Mouse (Mus musculus): Measurements from ENCODE around the gene Mios.

Gene Mios

GRCm38 (mm10) chr6:8209047-8209865 is at the start of gene Mios:
Gene Mios (plus strand): TSS chr6:8209222.
- peak; percentile 84 for DNase-seq

DNA sequence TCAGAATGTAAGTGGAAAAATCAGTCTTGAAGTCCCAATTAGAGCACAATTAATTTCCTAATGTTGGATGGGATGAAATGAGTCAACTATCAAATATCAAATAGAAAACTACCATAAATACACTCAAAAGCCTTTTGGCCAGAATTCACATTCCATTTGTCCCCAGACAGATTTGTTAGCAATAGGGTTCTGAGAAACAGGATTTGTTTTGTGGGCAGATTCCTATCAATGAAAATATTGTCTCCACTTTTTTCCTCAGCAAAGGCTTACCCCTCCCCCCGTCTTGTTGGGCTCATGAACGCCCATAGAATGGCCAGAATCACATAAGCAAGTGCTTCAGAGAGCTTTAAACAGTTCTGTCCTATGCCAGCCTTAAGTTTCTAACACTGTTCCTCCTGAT is 49.0 kb upstream of the Mios start:
- no peak for DNase-seq

DNA sequence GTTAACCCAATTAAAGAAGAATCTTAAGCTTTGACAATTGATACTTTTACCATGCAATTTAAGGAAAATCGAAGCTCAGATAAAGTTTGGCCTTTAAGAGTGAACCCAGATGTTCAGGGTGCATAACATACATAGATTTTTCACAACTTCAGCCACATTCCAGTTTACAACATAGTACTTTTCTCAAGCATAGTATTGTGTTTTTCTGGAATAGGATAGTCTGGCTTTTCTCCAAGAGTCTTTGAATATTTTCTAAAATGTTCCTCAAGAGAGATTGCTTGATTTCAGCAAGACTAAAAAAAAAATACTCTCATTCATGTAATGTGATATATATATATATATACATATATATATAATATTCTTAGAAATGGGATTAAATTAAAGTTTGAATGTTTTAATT is 44.3 kb upstream of the Mios start:
- DNase-seq = no peak

DNA sequence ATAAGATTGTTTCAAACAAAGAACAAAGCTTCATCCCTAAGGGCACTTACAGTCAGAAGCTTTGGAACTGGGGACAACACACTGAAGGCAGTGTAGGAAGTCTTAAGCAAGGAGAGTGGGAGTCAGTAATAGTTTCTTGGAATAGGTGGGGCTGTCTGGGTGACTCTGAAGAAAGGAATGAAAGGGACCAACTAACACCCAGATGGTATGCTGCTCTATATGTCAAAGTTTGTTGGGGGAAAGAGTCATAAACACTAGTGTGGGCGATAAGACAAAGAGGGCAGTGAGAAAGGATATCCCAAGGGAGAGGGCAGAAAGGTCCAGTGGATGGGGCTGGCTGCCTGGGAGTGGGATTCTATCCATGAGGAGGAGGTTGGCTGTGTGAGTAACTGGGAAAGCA is 36.9 kb upstream of the Mios start:
- DNase-seq = no peak

DNA sequence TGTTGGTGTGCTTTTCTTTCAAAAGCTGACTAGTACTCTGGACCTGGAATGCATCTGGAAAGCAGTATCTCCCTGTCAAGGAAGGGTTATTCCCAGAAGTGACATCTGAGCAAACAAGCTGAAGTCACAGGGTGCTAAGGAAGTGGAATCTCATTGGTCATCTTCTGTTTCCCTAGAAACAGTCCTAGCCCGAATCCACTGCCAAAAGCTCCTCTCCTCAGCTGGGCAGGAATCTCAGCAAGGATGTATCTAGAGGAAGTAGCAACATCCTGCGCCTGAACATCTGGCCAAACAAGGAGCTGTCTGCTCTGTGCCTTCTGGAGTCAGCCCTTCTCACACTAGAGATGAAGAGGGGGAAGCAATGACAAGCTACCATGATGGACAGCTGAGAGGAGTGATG is 35.0 kb upstream of the Mios start:
- no peak for DNase-seq

- DNase-seq = no peak
These were observed 33.7 kb upstream of the Mios start for GRCm38 (mm10) chr6:8175346-8175745.

DNA sequence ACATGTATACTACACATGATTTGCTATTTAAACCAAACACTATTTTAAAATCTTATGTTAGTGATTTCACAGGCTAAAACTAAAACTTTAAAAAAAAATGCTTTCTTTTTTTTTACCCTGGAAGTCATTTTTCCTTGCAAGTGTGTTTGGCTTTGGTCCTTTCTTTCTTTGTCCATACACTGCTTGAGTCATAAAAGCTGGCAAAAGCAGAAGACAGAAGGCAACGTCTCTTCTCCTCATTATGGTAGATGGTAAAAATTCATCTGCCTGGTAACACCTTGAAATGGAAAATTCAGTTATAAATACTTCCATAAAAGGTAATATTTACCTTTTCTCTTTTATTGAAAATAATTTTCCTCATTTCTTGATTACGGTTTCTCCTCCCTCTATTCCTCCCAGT is 32.9 kb upstream of the Mios start:
- no peak for DNase-seq

DNA sequence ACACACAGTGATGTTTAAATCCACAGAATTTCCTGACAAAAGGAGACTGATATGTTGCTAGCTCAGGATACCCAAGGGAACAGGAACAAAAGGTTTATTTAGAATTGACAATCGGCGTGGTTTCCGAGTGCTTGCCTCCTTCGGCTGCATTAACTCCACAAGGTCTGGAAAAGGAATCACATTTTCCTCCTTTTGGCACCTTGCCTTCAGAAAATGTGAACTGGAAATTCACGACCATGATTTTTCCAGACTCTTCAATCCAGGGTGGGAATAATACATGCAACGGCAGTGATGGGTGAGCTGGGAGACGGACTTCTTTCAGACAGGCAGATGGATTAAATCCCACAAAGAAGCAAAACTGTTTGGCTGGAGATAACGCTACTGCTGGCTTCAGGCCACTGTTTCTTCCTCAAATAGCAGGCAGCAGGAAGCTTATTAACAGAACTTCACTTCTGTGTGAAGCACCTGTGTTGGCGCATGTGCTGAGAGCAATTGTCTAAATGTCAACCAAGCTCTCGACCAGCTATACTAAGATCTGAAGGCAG is 30.6 kb upstream of the Mios start:
- DNase-seq = peak; percentile 20

- DNase-seq = no peak
These were observed 20.3 kb upstream of the Mios start for GRCm38 (mm10) chr6:8188599-8189233.

DNA sequence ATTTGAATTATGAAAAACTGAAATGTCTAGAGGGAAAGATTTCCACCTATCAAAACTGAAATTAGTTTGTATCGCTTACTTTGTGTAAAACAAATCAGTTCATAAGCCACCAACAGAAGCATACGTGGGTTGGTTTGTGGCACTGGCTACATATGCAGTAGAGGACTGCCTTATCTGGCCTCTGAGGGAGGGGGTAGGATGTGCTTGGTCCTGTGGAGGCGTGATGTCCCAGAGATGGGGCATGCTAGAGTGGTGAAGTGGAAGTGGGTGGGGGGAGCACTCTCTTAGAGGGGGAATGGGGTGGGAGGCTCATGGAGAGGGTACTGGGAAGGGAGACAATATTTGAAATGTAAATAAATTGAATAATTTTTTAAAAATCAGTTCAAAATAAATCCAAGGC is 19.1 kb upstream of the Mios start:
- no peak for DNase-seq

GRCm38 (mm10) chr6:8192517-8192916 is 16.5 kb upstream of the Mios start, which contains the start of gene Col28a1:
Gene Col28a1 (minus strand): TSS chr6:8192617.
- no peak for DNase-seq

- DNase-seq = no peak
These were observed 804 bp downstream of the Mios start for GRCm38 (mm10) chr6:8209866-8210186.

DNA sequence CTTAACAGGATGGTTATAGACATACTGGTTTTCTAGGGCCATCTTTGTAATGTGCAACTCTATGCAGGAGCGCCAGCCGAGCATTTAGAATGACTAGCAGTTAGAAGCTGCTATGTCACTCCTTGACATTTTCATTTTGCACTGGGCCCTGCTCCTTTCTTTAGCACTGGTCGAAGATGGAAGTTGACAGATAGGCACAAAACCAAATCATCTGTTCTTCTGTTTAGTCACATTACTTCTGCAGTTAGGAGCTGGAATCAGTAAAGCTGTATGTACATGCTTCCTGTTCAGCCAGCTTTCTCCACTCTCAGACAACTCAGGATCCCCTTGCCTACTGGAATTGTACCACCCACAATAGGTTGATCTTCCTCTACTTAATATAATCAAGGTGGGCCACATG is 1.6 kb downstream of the Mios start:
- no peak for DNase-seq

- DNase-seq = peak; percentile 54
These were observed 18.0 kb downstream of the Mios start for GRCm38 (mm10) chr6:8227035-8227434.

DNA sequence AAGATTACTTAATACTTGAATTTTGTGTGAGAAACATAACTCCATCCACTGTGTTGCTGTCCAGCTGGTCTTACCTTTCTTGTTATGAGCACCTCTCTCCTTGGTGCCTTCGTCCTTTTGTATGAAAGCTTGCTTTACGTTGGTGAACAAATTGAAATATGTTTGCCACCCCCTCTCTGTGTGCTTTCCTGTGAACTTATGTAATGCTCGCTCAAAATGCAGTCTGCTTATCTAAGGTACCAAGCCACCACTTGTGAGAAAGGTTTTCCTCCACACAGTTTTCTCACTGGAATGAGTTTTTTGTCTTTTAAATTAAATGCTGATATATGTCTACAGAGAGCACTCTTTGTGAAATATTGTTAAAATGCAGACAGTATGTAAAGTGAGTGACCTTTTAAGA is 19.6 kb downstream of the Mios start:
- DNase-seq = no peak

GRCm38 (mm10) chr6:8258316-8258715 is 49.3 kb downstream of the Mios start:
- no peak for DNase-seq

- DNase-seq = peak; percentile 99
These were observed 50.1 kb downstream of the Mios start, which contains the start of the genes Rpa3, Umad1 and Gm45062 for GRCm38 (mm10) chr6:8259004-8259666. Gene Rpa3 (minus strand): TSS chr6:8259173. Gene Umad1 (plus strand): TSS chr6:8259288. Gene Gm45062 (plus strand): TSS chr6:8259450.

DNA sequence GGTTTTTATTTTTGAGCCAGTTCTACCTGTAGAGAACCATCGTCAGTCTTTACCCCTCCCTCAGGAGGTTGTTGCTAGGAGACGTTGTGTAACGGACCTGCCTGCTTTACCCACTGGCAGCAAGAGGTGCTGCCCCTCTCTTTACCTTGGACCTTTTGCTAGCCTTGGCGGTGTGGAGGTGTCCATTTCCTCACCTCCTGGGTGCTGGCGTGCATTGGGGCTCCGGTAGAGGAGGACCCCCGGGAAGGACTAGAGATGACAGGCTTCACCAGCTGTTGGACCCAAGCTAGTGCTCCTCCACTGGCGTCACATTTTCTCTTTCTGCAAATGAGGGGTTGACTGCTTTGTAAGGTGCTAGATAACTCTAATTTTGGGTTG is 50.6 kb downstream of the Mios start:
- no peak for DNase-seq

DNA sequence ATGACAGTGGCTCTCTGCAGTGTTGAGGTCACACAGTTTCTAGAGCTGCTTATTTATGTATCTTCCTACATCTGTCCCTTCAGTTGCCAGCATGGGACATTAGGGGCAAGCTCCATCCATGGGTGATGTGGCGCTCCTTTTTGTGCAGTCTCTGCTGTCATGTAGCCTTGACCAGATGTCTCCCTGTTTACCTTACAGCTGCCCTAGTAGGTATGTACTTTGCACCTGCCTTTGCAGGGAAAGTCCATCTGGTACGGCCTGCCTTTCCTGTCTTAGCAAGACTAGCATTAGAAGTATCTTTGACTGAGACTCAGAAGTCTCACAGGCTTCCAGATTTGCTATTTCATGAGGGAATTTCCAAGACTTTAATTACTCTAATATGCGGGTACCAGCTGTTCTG is 62.0 kb downstream of the Mios start:
- DNase-seq = no peak

DNA sequence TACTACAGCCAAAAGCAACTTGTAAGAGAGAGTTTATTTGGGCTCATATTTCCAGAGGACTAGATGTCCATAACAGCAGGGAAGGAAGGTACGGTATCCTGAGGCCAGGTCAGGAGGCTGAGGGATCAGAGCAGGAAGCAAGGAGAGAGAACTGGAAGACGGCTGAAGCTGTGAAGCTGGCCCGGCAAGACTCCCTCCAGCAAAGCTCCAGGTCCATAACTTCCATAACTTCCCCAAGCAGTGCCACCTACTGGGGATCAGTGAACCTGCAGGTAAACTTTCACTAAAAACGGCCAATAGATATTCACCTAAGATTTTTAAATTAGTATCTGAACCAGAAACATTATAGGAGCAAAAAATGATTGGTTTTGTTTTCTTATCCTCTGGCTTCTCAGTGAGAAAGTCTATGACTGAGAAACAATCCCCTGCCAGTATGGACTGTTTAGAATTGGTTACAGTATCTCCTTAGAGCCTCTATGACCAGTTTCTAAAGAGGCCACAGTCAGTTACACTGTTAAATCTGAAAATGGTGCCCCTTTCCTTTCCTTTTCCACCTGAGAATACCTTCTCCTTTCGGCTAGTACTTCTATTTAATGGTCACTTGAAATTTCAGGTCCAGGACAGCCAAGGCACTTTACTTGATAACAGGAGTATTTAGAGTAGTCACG is 65.5 kb downstream of the Mios start:
- DNase-seq = no peak

- peak; percentile 72 for DNase-seq
These were observed 66.1 kb downstream of the Mios start for GRCm38 (mm10) chr6:8275098-8275497.

DNA sequence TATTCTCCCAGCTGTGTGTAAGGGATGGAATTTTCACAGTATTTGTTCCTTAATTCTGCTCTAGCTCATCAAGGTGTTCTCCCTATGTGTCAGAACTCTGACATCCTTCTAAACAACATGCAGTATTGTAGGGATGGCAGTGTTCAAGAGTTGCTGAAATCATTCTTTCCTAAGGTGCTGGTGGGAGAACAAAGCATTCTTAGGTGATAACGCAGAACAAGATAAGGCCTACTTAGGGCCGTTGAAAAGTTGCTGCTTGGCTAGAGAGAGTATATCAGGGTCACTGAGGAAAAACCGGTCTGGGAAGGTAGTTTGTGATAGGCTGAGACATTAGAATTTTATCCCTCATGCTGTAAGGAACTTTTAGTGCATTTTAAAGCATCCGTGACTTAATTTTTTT is 67.4 kb downstream of the Mios start:
- DNase-seq = no peak

- no peak for DNase-seq
These were observed 69.5 kb downstream of the Mios start for GRCm38 (mm10) chr6:8278426-8279002.

Data from layer of hippocampus, adult 9-11 months (tissue).